8 mouse cellular contexts compared by ENCODE assay signal in genomic region chr11:120775774-120776469, GRCm38 (mm10). TPM values are rescaled to one million over a fixed set of nuclear protein-coding genes. Genes with fewer than 3 reads are reported as not detected.
DNase-seq lines count a peak whose midpoint lies in the region; ATAC-seq and TF ChIP-seq lines count a peak whose summit lies in the region.

No protein-coding gene starts in this region.

- H3K4me3 ChIP-seq in forebrain, embryonic 11.5 days (ENCODE audit: low read depth, low read length): no peak overlapping the region
- no peak overlapping the region for H3K4me3 ChIP-seq in heart, embryonic 16.5 days (ENCODE audit: low read length)
- no peak overlapping the region for H3K4me3 ChIP-seq in liver, embryonic 14.5 days (ENCODE audit: insufficient read depth in 1 of 2, low read depth in 2 of 2, low read length in 2 of 2)
- H3K4me3 ChIP-seq in neural tube, embryonic 11.5 days (ENCODE audit: low read depth, low read length): no peak overlapping the region
- no peak overlapping the region for H3K4me3 ChIP-seq in stomach, embryonic 16.5 days (replicated peaks; ENCODE audit: low read length)

- TF ChIP-seq EP300 in liver, embryonic 14.5 days (IDR thresholded peaks at IDR 0.05; ENCODE audit: low read depth): no peak

- DNase-seq in CD8-positive naive resting alpha-beta T cell, adult 2 months (ENCODE audit: low read depth in 2 of 2, low spot score in 2 of 2): peak; percentile 95 to 97
- DNase-seq in c-Kit-positive CD71-negative TER-119-negative erythroid progenitor cells, embryonic 14.5 days (ENCODE audit: low read depth): peak; percentile 93
- peak; percentile 97 for DNase-seq in forebrain, embryonic 11.5 days (ENCODE audit: low spot score)
- DNase-seq in kidney, postnatal 25 days: peak; percentile 94 to 98
- peak; percentile 71 to 79 (median 76) for DNase-seq in liver, embryonic 14.5 days (ENCODE audit: low read depth in 3 of 3, low spot score in 3 of 3)
- peak; percentile 92 for DNase-seq in neural tube, embryonic 11.5 days (ENCODE audit: low spot score)

- no peaks in the 10 kb centered on the region for H3K27me3 ChIP-seq in forebrain, embryonic 11.5 days (ENCODE audit: control insufficient read depth, insufficient read depth, low read length)
- no peaks in the 10 kb centered on the region for H3K27me3 ChIP-seq in heart, embryonic 16.5 days (ENCODE audit: control insufficient read depth, insufficient read depth, low read length)
- no peaks in the 10 kb centered on the region for H3K27me3 ChIP-seq in liver, embryonic 14.5 days (ENCODE audit: control insufficient read depth, insufficient read depth, low read length)
- no peaks in the 10 kb centered on the region for H3K27me3 ChIP-seq in neural tube, embryonic 11.5 days (ENCODE audit: control insufficient read depth, insufficient read depth, low read length)
- H3K27me3 ChIP-seq in stomach, embryonic 16.5 days (ENCODE audit: control insufficient read depth, insufficient read depth, low read length): no peaks in the 10 kb centered on the region

- H3K4me2 ChIP-seq in forebrain, embryonic 11.5 days (ENCODE audit: low read depth, low read length, severe bottlenecking): no peak overlapping the region
- H3K4me2 ChIP-seq in heart, embryonic 16.5 days (ENCODE audit: low read depth, low read length): no peak overlapping the region
- H3K4me2 ChIP-seq in liver, embryonic 14.5 days (ENCODE audit: low read depth): no peak overlapping the region
- no peak overlapping the region for H3K4me2 ChIP-seq in neural tube, embryonic 11.5 days (ENCODE audit: low read depth)
- H3K4me2 ChIP-seq in stomach, embryonic 16.5 days (ENCODE audit: low read depth, low read length): no peak overlapping the region

- H3K9ac ChIP-seq in forebrain, embryonic 11.5 days (ENCODE audit: low read length): no peak overlapping the region
- no peak overlapping the region for H3K9ac ChIP-seq in heart, embryonic 16.5 days (ENCODE audit: low read length)
- no peak overlapping the region for H3K9ac ChIP-seq in liver, embryonic 14.5 days (replicated peaks)
- H3K9ac ChIP-seq in neural tube, embryonic 11.5 days (ENCODE audit: low read length): no peak overlapping the region
- H3K9ac ChIP-seq in stomach, embryonic 16.5 days (ENCODE audit: low read length): 0 out of 2 replicates have a peak overlapping the region, but pooled peaks have one; percentile 4

- 30% methylated on average over 15 of the region's 15 CpGs for WGBS in forebrain, embryonic 11.5 days
- 24% methylated on average over 15 of the region's 15 CpGs for WGBS in heart, embryonic 16.5 days
- WGBS in liver, embryonic 14.5 days (ENCODE audit: insufficient replicate concordance): 20% methylated on average over 15 of the region's 15 CpGs
- 27% methylated on average over 15 of the region's 15 CpGs for WGBS in neural tube, embryonic 11.5 days
- WGBS in stomach, embryonic 16.5 days: 23% methylated on average over 15 of the region's 15 CpGs

- peak; percentile 100 for TF ChIP-seq CTCF in liver, embryonic 14.5 days (IDR thresholded peaks at IDR 0.05; ENCODE audit: low read depth)

- H3K9me3 ChIP-seq in forebrain, embryonic 11.5 days (ENCODE audit: control insufficient read depth, low read length): no peaks in the 10 kb centered on the region
- H3K9me3 ChIP-seq in heart, embryonic 16.5 days (replicated peaks; ENCODE audit: control insufficient read depth, low read length): no peaks in the 10 kb centered on the region
- no peaks in the 10 kb centered on the region for H3K9me3 ChIP-seq in liver, embryonic 14.5 days (ENCODE audit: control insufficient read depth, low read length)
- H3K9me3 ChIP-seq in neural tube, embryonic 11.5 days (ENCODE audit: control insufficient read depth, low read length): no peaks in the 10 kb centered on the region
- no peaks in the 10 kb centered on the region for H3K9me3 ChIP-seq in stomach, embryonic 16.5 days (replicated peaks; ENCODE audit: control insufficient read depth, low read length)

- H3K27ac ChIP-seq in forebrain, embryonic 11.5 days (ENCODE audit: low read depth, low read length): no peak overlapping the region
- no peak overlapping the region for H3K27ac ChIP-seq in heart, embryonic 16.5 days (ENCODE audit: low read length)
- H3K27ac ChIP-seq in liver, embryonic 14.5 days: no peak overlapping the region
- no peak overlapping the region for H3K27ac ChIP-seq in neural tube, embryonic 11.5 days (ENCODE audit: low read depth, low read length)
- no peak overlapping the region for H3K27ac ChIP-seq in stomach, embryonic 16.5 days (ENCODE audit: low read length)

- no peaks in the 10 kb centered on the region for H3K4me1 ChIP-seq in forebrain, embryonic 11.5 days (replicated peaks; ENCODE audit: control insufficient read depth, insufficient read depth, low read length)
- H3K4me1 ChIP-seq in heart, embryonic 16.5 days (ENCODE audit: control insufficient read depth, insufficient read depth, low read length): peaks cover 3% of the 10 kb centered on the region; the same call in 1 of the 2 replicates
- H3K4me1 ChIP-seq in liver, embryonic 14.5 days (replicated peaks; ENCODE audit: control insufficient read depth in 2 of 2, insufficient read depth in 2 of 2, low read length in 1 of 2): no peaks in the 10 kb centered on the region
- no peaks in the 10 kb centered on the region for H3K4me1 ChIP-seq in neural tube, embryonic 11.5 days (ENCODE audit: control insufficient read depth, insufficient read depth, low read length)
- peaks cover 6% of the 10 kb centered on the region; the same call in 1 of the 2 replicates for H3K4me1 ChIP-seq in stomach, embryonic 16.5 days (ENCODE audit: control insufficient read depth, insufficient read depth, low read length)

- H3K36me3 ChIP-seq in forebrain, embryonic 11.5 days (ENCODE audit: control insufficient read depth, insufficient read depth, low read length): no peaks in the 10 kb centered on the region
- H3K36me3 ChIP-seq in heart, embryonic 16.5 days (ENCODE audit: control insufficient read depth, insufficient read depth): no peaks in the 10 kb centered on the region
- H3K36me3 ChIP-seq in liver, embryonic 14.5 days (replicated peaks; ENCODE audit: control insufficient read depth, insufficient read depth, low read depth): no peaks in the 10 kb centered on the region
- H3K36me3 ChIP-seq in neural tube, embryonic 11.5 days (ENCODE audit: control insufficient read depth, insufficient read depth, low read length): no peaks in the 10 kb centered on the region
- H3K36me3 ChIP-seq in stomach, embryonic 16.5 days (ENCODE audit: control insufficient read depth, insufficient read depth, low read length): no peaks in the 10 kb centered on the region

- ATAC-seq in forebrain, embryonic 11.5 days (replicated peaks; ENCODE audit: low FRiP score): peak; percentile 70
- ATAC-seq in heart, embryonic 16.5 days (replicated peaks; ENCODE audit: extremely low read depth, insufficient read depth, low FRiP score): peak; percentile 89
- peak; percentile 73 for ATAC-seq in liver, embryonic 14.5 days (ENCODE audit: insufficient read depth)
- peak; percentile 45 for ATAC-seq in neural tube, embryonic 11.5 days (ENCODE audit: insufficient read depth, low FRiP score, low TSS enrichment)
- ATAC-seq in stomach, embryonic 16.5 days (ENCODE audit: insufficient read depth, low FRiP score): peak; percentile 89

RNA-seq across cellular contexts. Expression of gene Rfng, which starts 8.1 kb away (rescaled TPM):
- polyA plus RNA-seq in forebrain, embryonic 11.5 days (2014; fragmentation: Nextera tagmentation; extraction: Ambion mirVana): 45.4 and 48.3 TPM in 2 replicates
- polyA plus RNA-seq in heart, embryonic 16.5 days (2015; fragmentation: Nextera tagmentation; extraction: Ambion mirVana): 27.8 and 28.4 TPM in 2 replicates
- 8.6 and 10.2 TPM in 2 replicates for polyA plus RNA-seq in liver, embryonic 14.5 days (2012; rRNA removed)
- 5.5 and 9.6 TPM in 2 replicates for polyA plus RNA-seq in liver, embryonic 14.5 days (2014; fragmentation: Nextera tagmentation; extraction: Ambion mirVana)
- 36.7 and 40.5 TPM in 2 replicates for polyA plus RNA-seq in neural tube, embryonic 11.5 days (2014; fragmentation: Nextera tagmentation; extraction: Ambion mirVana)
- polyA plus RNA-seq in stomach, embryonic 16.5 days (2015; fragmentation: Nextera tagmentation; extraction: Ambion mirVana): 41.1 and 43.8 TPM in 2 replicates

RNA-seq across cellular contexts. Expression of gene Gps1, which starts 8.2 kb away (rescaled TPM):
- polyA plus RNA-seq in forebrain, embryonic 11.5 days (2014; fragmentation: Nextera tagmentation; extraction: Ambion mirVana): 271 and 304 TPM in 2 replicates
- polyA plus RNA-seq in heart, embryonic 16.5 days (2015; fragmentation: Nextera tagmentation; extraction: Ambion mirVana): 124 and 135 TPM in 2 replicates
- polyA plus RNA-seq in liver, embryonic 14.5 days (2012; rRNA removed): 65.2 and 66.6 TPM in 2 replicates
- 76.5 and 78.6 TPM in 2 replicates for polyA plus RNA-seq in liver, embryonic 14.5 days (2014; fragmentation: Nextera tagmentation; extraction: Ambion mirVana)
- polyA plus RNA-seq in neural tube, embryonic 11.5 days (2014; fragmentation: Nextera tagmentation; extraction: Ambion mirVana): 286 and 291 TPM in 2 replicates
- 166 and 167 TPM in 2 replicates for polyA plus RNA-seq in stomach, embryonic 16.5 days (2015; fragmentation: Nextera tagmentation; extraction: Ambion mirVana)

RNA-seq across cellular contexts. Expression of gene Hmga1b, which starts 13.3 kb away (rescaled TPM):
- 7.6 and 8.3 TPM in 2 replicates for polyA plus RNA-seq in forebrain, embryonic 11.5 days (2014; fragmentation: Nextera tagmentation; extraction: Ambion mirVana)
- polyA plus RNA-seq in heart, embryonic 16.5 days (2015; fragmentation: Nextera tagmentation; extraction: Ambion mirVana): 1.3 and 6.9 TPM in 2 replicates
- 1.3 and 2.0 TPM in 2 replicates for polyA plus RNA-seq in liver, embryonic 14.5 days (2012; rRNA removed)
- polyA plus RNA-seq in liver, embryonic 14.5 days (2014; fragmentation: Nextera tagmentation; extraction: Ambion mirVana): 3.8 and 4.3 TPM in 2 replicates
- polyA plus RNA-seq in neural tube, embryonic 11.5 days (2014; fragmentation: Nextera tagmentation; extraction: Ambion mirVana): 7.7 and 8.6 TPM in 2 replicates
- polyA plus RNA-seq in stomach, embryonic 16.5 days (2015; fragmentation: Nextera tagmentation; extraction: Ambion mirVana): 3.9 and 8.1 TPM in 2 replicates

RNA-seq across cellular contexts. Expression of gene Dus1l, which starts 20.3 kb away (rescaled TPM):
- 71.7 and 80.3 TPM in 2 replicates for polyA plus RNA-seq in forebrain, embryonic 11.5 days (2014; fragmentation: Nextera tagmentation; extraction: Ambion mirVana)
- 44.7 and 49.7 TPM in 2 replicates for polyA plus RNA-seq in heart, embryonic 16.5 days (2015; fragmentation: Nextera tagmentation; extraction: Ambion mirVana)
- polyA plus RNA-seq in liver, embryonic 14.5 days (2012; rRNA removed): 25.4 and 34.0 TPM in 2 replicates
- polyA plus RNA-seq in liver, embryonic 14.5 days (2014; fragmentation: Nextera tagmentation; extraction: Ambion mirVana): 61.2 and 64.3 TPM in 2 replicates
- polyA plus RNA-seq in neural tube, embryonic 11.5 days (2014; fragmentation: Nextera tagmentation; extraction: Ambion mirVana): 83.4 and 84.7 TPM in 2 replicates
- 60.6 and 69.3 TPM in 2 replicates for polyA plus RNA-seq in stomach, embryonic 16.5 days (2015; fragmentation: Nextera tagmentation; extraction: Ambion mirVana)

RNA-seq across cellular contexts. Expression of gene Cbr2, which starts 44.0 kb away (rescaled TPM):
- 1.8 TPM in 1 of 2 replicates, not detected in the other for polyA plus RNA-seq in forebrain, embryonic 11.5 days (2014; fragmentation: Nextera tagmentation; extraction: Ambion mirVana)
- polyA plus RNA-seq in heart, embryonic 16.5 days (2015; fragmentation: Nextera tagmentation; extraction: Ambion mirVana): 54.8 and 59.4 TPM in 2 replicates
- 0.20 TPM in 1 of 2 replicates, not detected in the other for polyA plus RNA-seq in liver, embryonic 14.5 days (2012; rRNA removed)
- not detected in 2 replicates for polyA plus RNA-seq in liver, embryonic 14.5 days (2014; fragmentation: Nextera tagmentation; extraction: Ambion mirVana)
- polyA plus RNA-seq in neural tube, embryonic 11.5 days (2014; fragmentation: Nextera tagmentation; extraction: Ambion mirVana): 1.8 and 2.0 TPM in 2 replicates
- polyA plus RNA-seq in stomach, embryonic 16.5 days (2015; fragmentation: Nextera tagmentation; extraction: Ambion mirVana): 112 and 150 TPM in 2 replicates
